Mouse (Mus musculus) layer of hippocampus, postnatal 14 days (tissue): ENCODE measurements around the gene Ugt1a7c. TPM values are rescaled to one million over a fixed set of nuclear protein-coding genes. Genes with fewer than 3 reads are reported as not detected.
A peak's percentile ranks its signal among the peaks of the same experiment; 100 is the strongest.
"Not testable (repeated sequence)": the region's sequence is repeated elsewhere in the genome, so short reads cannot be mapped to it uniquely, and the experiment has no call there.

Experiments used
- DNase-seq, 2 experiments: peaks; one replicate each; pipeline ENCODE4 v3.0.0; 2021 to 2022; ENCODE audit warnings: low spot score in 2 of 2, mixed read lengths in 1 of 2
- total RNA-seq, 2 experiments: library from RNA; stranded (reverse); gene quantifications; 2 replicates each; pipeline ENCODE4 v1.2.3; 2021

The Ugt1a7c gene
- total RNA-seq, 2 experiments from 2014 or later, result 0.58 to 0.95 TPM

DNA sequence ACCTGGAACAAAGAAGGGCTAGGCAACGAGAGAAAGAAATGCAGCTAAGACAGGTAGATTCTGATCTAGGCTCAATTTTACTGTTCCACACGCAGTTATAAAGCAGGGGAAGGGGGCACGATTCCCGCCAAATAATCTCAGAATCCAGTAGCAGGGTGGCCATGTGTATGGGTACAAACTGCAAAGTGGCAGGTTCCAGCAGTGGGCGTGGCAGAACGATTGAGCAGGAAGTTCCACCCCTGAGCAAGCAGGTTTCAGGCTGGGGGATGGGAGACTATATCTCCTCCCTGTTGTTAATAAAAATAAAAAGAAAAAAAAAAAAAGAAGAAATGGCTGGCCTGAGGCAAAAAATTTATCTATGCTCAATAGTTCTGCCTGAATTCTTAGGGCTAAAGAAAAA, 17.9 kb downstream of the Ugt1a7c start:
- DNase-seq, result not testable (repeated sequence)

- not testable (repeated sequence) for DNase-seq
Observed at GRCm38 (mm10) chr1:88120550-88120949, 25.7 kb downstream of the Ugt1a7c start.

DNA sequence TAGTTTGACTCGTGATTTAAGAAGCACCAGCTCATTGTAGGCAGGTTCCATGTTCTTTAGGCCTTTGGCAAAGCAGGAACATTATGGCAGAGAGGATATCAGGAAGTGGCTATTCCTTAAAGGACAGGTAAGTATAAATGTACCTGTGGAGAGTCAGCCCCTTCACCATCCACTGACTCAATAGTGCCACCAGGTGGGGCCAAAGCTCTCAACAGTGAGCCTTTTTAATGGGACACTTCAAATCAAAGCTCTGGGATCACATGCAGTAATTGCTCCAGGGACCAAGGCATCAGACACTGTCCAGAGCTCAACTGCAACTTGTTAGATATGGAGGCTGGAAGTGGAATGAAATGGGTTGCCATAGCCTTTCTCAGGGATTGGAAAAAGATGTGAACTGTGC, 26.7 kb downstream of the Ugt1a7c start:
- DNase-seq, result not testable (repeated sequence)

- not testable (repeated sequence) for DNase-seq
Observed at GRCm38 (mm10) chr1:88125827-88126360, 31.0 kb downstream of the Ugt1a7c start.

GRCm38 (mm10) chr1:88129091-88129490, 34.2 kb downstream of the Ugt1a7c start:
- not testable (repeated sequence) for DNase-seq

DNA sequence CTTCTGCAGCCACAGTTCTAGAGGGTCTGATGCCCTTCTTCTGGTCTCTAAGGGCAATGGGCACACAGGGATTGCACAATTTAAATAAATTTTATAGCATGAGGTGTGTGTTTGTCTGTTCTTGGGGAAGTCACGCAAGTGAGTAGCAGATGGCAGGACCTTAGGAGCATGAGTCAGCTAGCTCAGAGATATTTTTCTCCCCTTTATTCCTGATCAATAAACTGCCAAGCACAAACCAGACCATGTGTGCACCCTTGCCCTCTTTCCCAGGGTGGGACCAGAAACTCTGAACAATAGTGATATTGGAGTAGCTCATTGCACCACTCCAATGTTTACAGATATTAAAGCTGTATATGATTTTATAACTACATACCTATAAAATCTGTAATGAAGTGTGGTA, 35.4 kb downstream of the Ugt1a7c start:
- DNase-seq, result not testable (repeated sequence)

DNA sequence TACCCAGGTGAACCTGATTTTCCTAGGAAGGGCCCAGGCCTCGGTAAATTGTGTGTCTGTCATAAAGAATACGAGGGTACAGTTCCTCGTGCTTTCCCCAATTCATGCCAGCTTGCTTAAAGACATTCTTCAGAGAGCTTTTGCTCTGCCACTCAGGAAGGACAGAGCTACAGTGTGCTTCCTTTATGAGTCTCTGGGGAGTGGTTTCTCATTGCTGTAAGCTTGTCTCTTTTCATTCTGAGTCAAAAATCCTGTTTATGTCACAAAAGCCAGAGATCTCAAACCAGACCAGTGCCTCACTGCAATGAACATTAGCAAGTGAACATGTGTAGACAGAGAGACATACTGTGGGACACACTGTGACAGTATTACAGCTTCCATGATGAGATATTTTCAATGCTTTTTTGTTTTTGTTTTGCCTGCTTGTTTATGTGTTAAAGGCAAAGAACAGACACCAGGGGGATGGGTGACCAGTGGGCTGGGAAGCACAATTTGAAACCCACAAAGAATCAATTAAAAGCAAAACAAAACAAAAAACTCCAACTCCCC, 39.1 kb downstream of the Ugt1a7c start:
- DNase-seq, result no peak

DNA sequence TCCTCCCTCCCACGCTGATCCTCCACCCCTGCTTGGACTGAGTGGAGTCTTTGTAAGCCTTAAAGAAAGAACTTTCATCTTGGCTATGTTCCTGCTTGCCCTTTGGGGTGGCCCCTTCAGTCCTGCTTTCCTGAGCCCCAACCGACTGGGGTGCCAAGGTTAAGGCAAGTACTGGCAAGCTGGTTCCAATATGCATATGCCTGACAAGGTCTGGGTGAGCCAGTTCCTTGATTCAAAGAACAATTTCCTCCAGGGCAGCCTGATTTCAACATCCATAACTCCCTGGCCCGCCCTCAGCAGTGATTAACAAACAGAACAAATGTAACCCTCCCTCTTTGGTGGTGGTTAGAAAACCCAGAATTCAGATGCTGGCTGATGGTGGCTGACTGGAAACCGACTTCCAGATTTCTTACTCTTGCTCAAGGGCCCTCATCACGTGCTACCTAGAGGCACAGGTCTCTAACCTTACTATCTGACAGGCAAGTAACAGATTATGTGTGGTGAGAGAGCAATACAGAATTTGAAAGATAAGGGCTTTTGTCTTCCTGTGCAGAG, 39.7 kb downstream of the Ugt1a7c start, which contains the start of gene Ugt1a6a:
TSS of gene Ugt1a6a (plus strand) at position 353 of the 555 bp plus-strand sequence.
- peak in 1 of 2 experiments; percentile 24 for DNase-seq

DNA sequence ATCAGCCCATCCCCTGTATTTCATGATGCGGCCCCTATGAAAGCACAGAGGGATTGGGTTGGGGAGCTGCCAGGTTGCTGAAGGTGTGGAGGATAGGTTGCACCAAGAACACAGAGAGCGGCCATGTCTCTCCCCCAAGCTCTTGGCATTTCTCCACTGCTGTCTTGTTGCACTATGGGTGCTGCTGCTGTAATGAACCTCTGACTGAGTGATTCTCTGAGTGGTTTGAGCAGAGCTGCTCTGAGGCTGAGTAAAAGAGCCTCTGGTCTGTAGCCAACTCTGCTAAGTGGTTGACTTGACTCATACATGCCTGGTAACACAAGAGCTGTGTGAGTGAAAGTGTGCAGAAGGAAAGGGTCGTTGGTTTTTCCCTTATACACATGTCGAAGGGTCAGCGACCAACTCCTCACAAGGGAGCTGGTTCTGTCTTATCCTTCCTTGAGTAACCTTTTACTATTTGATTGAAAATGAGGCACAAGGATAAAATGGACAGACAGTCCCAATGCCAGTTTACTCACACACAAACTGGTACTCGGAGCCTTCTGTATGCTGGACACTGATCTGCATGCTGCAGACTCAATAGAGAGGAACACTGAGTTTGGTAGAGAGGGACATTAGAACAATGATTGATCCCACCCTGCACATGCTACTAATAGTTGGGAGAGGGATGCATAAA, 40.5 kb downstream of the Ugt1a7c start:
- DNase-seq, result not testable (repeated sequence)

DNA sequence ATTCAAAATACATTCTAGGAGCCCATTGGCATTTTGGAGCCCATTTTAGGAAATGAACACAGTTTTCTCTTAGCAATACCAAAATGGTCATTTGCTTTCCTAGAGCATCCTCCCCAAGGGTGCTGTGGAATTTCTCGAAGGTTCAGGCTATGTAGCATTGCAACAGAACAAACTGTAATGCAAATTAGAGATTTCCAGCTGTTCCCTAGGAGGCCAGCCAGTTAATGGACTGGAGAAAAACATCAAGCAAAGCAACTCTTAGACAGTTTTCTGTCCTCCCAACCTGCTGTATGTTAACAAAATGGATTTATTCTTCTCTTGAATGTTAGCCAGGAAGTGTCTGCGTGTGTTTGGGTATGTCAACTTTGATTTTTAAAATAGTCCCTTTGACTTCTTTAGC, 41.8 kb downstream of the Ugt1a7c start:
- DNase-seq, result no peak

DNA sequence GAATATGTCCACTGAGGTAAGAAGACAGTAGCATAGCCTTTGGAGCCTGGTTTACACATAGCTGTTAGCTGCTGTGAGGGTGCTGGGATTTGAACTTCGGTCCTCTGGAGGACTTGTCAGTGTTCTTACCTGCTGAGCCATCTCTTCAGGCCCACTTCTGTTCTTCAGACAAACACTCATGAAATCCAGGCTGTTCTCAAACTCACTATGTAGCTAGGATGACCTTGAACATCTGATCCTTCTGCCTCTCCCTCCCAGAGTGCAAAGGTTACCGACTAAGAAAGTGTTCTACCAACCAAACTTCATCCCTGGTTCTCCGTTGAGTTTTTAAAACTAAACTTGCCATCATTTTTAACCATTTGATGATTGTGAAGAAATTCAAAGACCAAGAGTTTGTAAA, 42.4 kb downstream of the Ugt1a7c start:
- no peak for DNase-seq

DNA sequence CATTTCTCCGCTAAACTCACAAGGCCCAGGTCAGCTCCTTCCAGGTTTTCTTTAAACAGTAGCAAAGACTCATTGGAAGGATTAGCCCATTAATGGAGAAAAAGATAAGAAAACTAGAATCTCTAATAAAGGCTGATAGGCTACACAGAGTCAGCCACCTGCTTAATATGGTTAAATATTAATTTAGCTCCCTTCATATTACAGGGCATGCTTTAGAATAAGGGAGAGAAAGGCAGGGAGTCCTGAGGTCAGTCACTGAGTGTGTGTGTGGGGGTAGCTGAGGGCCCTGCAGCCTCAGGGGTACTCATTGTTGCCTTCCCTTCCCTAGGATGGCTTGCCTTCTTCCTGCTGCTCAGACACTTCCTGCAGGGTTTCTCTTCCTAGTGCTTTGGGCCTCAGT, 43.3 kb downstream of the Ugt1a7c start:
- DNase-seq, result no peak

DNA sequence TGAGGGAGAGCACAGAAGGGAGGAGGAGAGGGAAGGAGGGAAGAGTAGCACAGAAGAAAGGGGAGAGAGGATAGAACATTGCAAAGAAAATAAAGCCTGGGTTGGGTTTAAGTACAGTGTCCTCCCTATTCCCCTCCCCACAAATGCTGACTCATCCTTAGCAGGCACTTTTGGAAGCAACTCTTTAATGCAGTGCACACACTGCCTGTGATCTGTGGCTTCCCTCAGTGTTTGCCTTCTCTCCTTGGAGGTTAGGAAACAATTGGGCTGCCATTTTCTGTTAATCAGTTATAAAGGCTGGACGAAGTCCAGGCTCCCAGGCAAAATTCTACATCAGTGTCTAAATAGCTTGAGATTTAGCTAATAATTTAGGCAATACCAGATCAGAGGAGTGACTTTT, 45.6 kb downstream of the Ugt1a7c start:
- not testable (repeated sequence) for DNase-seq

DNA sequence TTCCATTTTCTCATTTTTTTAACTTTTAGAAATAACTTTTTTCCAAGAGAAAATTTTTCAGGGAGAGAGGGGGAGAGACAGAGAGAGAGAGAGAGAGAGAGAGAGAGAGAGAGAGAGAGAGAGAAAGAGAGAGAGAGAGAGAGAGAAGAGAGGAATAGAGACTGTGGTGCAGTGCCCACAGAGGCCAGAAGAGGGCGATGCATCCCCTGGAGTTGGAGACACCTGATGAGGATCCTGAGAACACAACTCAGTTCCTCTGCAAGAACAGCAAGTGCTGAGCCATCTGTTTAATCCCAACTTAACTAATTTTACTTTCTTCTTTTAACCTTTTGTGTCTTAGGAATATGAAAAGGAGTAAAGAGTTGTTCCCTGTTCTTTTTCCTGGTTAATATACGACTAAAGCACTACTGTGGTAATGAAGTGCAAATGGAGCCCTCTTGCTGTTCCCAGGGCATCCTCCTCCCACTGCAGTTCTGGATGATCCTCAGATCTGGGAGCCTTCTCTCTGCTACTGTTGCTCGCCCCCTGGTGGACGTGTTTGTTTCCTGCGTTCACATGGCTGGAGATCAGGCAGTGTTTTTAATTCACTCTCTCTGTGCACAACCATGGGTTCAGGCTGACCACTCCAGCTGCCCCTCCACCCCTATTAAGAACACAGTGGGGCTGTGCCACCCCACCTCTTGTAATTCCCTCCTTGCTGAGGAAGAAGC, 49.3 kb downstream of the Ugt1a7c start:
- DNase-seq, result peak in 1 of 2 experiments; percentile 25

- DNase-seq, result not testable (repeated sequence)
Observed at GRCm38 (mm10) chr1:88145278-88145677, 50.4 kb downstream of the Ugt1a7c start.

- DNase-seq, result peak in 1 of 2 experiments; percentile 24
Observed at GRCm38 (mm10) chr1:88150133-88150532, 55.3 kb downstream of the Ugt1a7c start.

DNA sequence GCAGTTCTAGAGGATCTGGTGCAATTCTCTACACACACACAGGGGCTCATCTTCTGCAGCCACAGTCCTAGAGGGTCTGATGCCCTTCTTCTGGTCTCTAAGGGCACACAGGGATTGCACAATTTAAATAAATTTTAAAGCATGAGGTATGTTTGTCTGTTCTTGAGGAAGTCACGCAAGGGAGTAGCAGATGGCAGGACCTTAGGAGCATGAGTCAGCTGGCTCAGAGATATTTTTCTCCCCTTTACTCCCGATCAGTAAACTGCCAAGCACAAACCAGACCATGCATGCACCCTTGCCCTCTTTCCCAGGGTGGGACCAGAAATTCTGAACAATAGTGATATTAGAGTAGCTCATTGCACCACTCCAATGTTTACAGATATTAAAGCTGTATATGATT, 63.6 kb downstream of the Ugt1a7c start:
- DNase-seq, result no peak

- no peak for DNase-seq
Observed at GRCm38 (mm10) chr1:88165711-88166110, 70.8 kb downstream of the Ugt1a7c start, which contains the start of gene Ugt1a5. Ugt1a5 (plus strand) TSS chr1:88166012.

DNA sequence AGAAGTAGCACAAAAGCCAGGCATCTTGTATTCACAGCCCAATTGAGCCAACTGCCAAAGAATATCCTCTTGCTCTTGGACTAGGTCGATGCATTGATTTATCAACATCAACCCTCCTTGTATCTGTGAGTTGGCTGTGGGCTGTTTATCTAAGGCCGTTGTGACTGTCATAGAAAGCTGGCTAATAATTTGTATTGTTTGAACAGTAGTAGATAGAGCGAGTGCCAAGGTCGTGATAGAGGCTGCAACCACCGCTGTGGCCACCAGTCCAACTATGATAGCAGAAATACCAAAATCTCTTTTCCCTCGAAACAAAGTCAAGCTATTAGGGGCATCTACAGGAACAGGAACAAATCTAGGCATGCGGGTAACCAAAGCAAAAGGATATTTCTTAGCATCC, 77.3 kb downstream of the Ugt1a7c start:
- not testable (repeated sequence) for DNase-seq

GRCm38 (mm10) chr1:88179657-88180056, 84.8 kb downstream of the Ugt1a7c start:
- DNase-seq, result no peak

GRCm38 (mm10) chr1:88186325-88186935, 91.6 kb downstream of the Ugt1a7c start:
- no peak for DNase-seq
